Mouse (Mus musculus) spleen, adult 2 months (tissue): ENCODE data around the gene Ass1. TPM values are rescaled to one million over a fixed set of nuclear protein-coding genes. Genes with fewer than 3 reads are reported as not detected.

ENCODE experiments used
- DNase-seq, 2 experiments: peaks; one replicate each; pipeline versions ENCODE4 v3.0.0 to v3.0.0-alpha.2; 2012 to 2021; ENCODE audit warnings: low spot score in 2 of 2, low read depth in 1 of 2
- H3K27ac ChIP-seq: fragments of 200-500 bp; 2 replicates; pipeline ENCODE4 v1.5.1; 2012; ENCODE audit warnings: low read length, inconsistent platforms; ENCODE audit not compliant: insufficient read depth
- H3K27me3 ChIP-seq: fragments of 200-500 bp; 2 replicates; pipeline ENCODE4 v1.6.1; 2012; ENCODE audit warnings: mild to moderate bottlenecking, moderate library complexity, low read length, inconsistent platforms; ENCODE audit not compliant: control insufficient read depth, insufficient read depth
- H3K36me3 ChIP-seq: fragments of 200-500 bp; 2 replicates; pipeline ENCODE4 v1.6.1; 2012; ENCODE audit warnings: mild to moderate bottlenecking, low read length, inconsistent platforms; ENCODE audit not compliant: control insufficient read depth, insufficient read depth
- H3K4me1 ChIP-seq: fragments of 200-500 bp; 2 replicates; pipeline ENCODE4 v1.6.1; 2011; ENCODE audit warnings: inconsistent platforms; ENCODE audit not compliant: control insufficient read depth, insufficient read depth, insufficient read length
- H3K4me3 ChIP-seq: fragments of 200-500 bp; 2 replicates; pipeline ENCODE4 v1.5.1; 2011; ENCODE audit warnings: mild to moderate bottlenecking, inconsistent platforms; ENCODE audit not compliant: insufficient read depth, insufficient read length; ENCODE audit errors: extremely low read depth
- CTCF ChIP-seq: fragments of 200-500 bp; IDR thresholded peaks from 2 replicates; pipeline ENCODE4 v1.5.1; 2011; ENCODE audit warnings: mild to moderate bottlenecking, inconsistent platforms; ENCODE audit not compliant: insufficient read depth, insufficient read length, insufficient replicate concordance; ENCODE audit errors: extremely low read depth
- POLR2A ChIP-seq: fragments of 200-500 bp; IDR thresholded peaks from 2 replicates; pipeline ENCODE4 v1.6.1; 2011; ENCODE audit warnings: low read depth, low read length, inconsistent platforms
- WGBS: fragments of 180-500 bp; shearing (Covaris S2); methylation state at CpG from one replicate; pipeline ENCODE4 v1.1.7; 2018; 5-methylcytosine and 5-hydroxymethylcytosine counted together
- polyA plus RNA-seq: library from polyadenylated mRNA; depleted of rRNA; stranded (reverse); fragments of >200 nt; gene quantifications from 2 replicates; pipeline ENCODE4 v1.2.3, GENCODE M21; 2012

The Ass1 gene
- polyA plus RNA-seq, 1 experiment: 18.9 TPM

DNA sequence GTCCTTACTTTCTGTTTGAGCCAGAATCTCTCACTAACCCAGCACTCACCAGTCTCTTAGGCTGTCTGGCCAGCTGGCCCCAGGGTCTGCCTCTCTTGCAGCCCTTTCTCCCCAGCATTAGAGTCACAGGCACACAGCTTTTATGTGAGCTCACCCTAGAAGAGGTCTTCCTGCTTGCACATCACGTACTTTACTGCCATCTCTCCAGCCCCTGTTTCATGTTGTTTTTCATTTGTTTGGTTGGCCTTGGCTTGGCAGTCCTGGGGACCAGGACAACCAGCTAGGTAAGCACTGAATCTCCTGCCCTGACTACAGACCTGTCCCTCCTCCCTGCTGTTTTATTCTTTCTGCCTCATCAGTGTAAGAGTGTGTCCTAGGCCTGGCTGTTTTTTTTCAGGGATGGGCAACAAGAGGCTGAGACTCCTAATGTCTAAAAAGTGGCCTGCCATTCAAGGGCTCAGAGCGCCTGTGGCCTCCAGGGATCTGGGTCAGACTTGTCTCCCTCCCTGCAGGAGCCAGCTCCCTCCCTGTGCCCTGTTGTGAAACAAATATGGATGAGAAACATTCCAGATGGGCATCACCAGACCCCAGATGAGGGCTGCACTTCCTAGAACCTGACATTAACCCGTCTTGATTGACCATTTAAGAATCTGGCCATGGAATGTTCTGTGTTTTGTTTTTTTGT, 21.1 kb upstream of the Ass1 start:
- H3K4me1 ChIP-seq: peaks cover 3% of the 10 kb centered on the region; the same call in 1 of the 2 replicates
- H3K4me3 ChIP-seq: no peak overlapping the region
- no peak for DNase-seq
- WGBS: 86% methylated on average over 3 of the region's 3 CpGs
- no peak overlapping the region for H3K27ac ChIP-seq
- no peaks in the 10 kb centered on the region for H3K27me3 ChIP-seq
- TF ChIP-seq CTCF (no peak), POLR2A (no peak)
- H3K36me3 ChIP-seq: no peaks in the 10 kb centered on the region

DNA sequence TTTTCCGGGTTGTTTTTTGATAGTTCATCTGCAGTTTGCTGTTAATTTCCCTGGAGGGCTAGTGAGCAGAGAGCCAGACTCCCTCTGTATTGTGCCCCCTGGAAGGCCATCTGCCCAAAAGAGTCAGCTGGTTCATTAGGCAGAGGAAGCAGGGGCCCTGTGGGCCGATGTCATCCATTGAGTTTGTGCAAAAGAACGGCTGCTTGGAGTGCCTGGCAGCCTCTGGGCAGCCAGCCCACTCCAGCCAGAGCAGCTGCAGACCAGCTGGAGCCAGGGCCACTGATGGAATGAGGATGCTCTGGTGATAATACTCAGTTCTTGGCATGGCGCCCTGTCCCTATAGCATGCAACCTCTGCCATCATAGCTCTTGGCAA, 20.6 kb upstream of the Ass1 start:
- no peaks in the 10 kb centered on the region for H3K36me3 ChIP-seq
- TF ChIP-seq POLR2A: no peak
- no peak for TF ChIP-seq CTCF
- DNase-seq: no peak
- H3K4me3 ChIP-seq: no peak overlapping the region
- no peak overlapping the region for H3K27ac ChIP-seq
- no peaks in the 10 kb centered on the region for H3K27me3 ChIP-seq
- H3K4me1 ChIP-seq: peaks cover 3% of the 10 kb centered on the region; the same call in 1 of the 2 replicates
- WGBS: 57% methylated on average over 4 of the region's 4 CpGs

DNA sequence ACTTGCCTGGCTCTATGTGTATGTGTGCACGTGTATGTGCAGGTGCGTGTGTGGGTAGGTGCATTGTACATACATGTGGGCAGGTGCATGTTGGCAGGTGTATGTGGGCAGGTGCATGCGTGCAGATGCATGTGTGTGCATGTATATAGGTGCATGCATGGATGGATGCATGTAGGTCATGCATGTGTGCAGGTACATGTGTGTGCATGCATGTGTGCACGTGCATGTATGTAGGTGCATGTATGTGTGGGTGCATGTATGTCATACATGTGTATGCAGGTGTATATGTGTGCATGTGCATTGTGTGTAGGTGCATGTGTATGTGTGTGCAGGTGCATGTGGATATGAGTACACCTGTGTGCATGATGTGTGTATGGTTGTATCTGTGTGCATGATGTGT, 20.1 kb upstream of the Ass1 start:
- H3K36me3 ChIP-seq: no peaks in the 10 kb centered on the region
- H3K27me3 ChIP-seq: no peaks in the 10 kb centered on the region
- H3K4me1 ChIP-seq: peaks cover 3% of the 10 kb centered on the region; the same call in 1 of the 2 replicates
- H3K27ac ChIP-seq: no peak overlapping the region
- no peak overlapping the region for H3K4me3 ChIP-seq
- DNase-seq: no peak
- 93% methylated on average over 4 of the region's 4 CpGs for WGBS
- TF ChIP-seq CTCF (no peak), POLR2A (no peak)

DNA sequence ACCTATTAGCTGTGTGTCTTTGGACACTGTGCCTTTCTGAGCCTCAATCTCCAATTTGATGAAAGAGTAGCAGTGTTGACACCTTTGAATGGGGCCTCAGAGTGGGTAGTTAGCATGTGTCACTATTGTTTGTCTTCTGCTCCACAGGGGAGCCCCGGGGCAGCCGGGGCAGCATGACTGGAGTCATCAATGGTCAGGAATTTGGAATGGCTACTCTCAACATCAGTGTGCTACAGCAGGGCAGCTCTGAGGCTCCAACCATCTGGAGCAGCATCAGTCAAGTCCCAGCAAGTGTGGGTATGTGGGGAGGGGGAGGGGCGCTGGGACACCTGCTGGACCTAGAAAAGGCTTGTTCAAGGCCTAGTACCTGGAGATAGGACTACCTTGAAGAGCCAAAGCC, 19.3 kb upstream of the Ass1 start:
- 78% methylated on average over 3 of the region's 3 CpGs for WGBS
- TF ChIP-seq POLR2A: no peak
- TF ChIP-seq CTCF: no peak
- no peak overlapping the region for H3K27ac ChIP-seq
- DNase-seq: no peak
- no peak overlapping the region for H3K4me3 ChIP-seq
- H3K36me3 ChIP-seq: no peaks in the 10 kb centered on the region
- no peaks in the 10 kb centered on the region for H3K27me3 ChIP-seq
- H3K4me1 ChIP-seq: peaks cover 3% of the 10 kb centered on the region; the same call in 1 of the 2 replicates

DNA sequence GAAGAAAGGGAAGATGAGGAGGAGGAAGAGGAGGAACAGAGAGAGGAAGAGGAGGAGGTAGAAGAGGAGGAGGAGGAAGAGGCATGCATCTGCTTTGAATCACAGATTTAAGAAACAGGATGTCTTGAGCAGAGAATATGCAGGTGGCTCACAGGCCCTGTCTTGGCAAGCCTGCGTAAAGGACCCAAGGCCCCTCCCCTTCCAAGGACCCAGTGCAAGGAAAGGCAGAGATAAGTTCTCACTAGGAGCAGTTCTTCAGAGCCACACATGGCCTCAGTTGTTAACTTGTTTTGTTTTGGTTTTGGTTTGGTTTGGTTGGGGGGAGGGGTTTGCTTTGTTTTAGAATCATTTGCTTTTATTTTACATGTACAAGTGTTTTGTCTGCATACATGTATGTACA, 18.5 kb upstream of the Ass1 start:
- Histone ChIP-seq H3K27ac (no peak overlapping the region), H3K4me3 (no peak overlapping the region), H3K4me1 (peaks cover 3% of the 10 kb centered on the region; the same call in 1 of the 2 replicates), H3K27me3 (no peaks in the 10 kb centered on the region), H3K36me3 (no peaks in the 10 kb centered on the region)
- WGBS: 12% methylated on average over 1 of the region's 1 CpGs
- TF ChIP-seq CTCF (no peak), POLR2A (no peak)
- DNase-seq: no peak

DNA sequence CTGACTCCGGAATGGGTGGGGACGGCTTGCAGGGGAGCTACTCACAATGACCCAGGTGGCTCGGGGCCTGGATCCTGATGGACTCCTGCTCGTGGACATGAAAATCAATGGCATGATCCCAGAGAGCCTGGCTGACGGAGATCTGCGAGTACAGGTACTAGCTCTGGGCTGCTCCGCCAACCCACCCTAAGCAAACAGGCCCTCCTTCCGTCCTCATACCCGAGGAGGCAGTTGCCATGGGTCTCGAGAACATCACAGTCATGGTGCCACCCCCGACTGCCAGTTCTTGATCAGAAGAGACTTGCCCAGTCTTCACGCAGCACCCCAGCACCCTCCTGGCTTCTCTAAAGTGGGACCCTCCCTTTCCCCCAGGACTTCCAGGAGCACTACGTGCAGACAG, 17.0 kb upstream of the Ass1 start:
- Histone ChIP-seq H3K27me3 (no peaks in the 10 kb centered on the region), H3K4me1 (no peaks in the 10 kb centered on the region), H3K36me3 (no peaks in the 10 kb centered on the region), H3K27ac (no peak overlapping the region), H3K4me3 (no peak overlapping the region)
- TF ChIP-seq CTCF (no peak), POLR2A (no peak)
- DNase-seq: no peak
- WGBS: 91% methylated on average over 13 of the region's 13 CpGs

DNA sequence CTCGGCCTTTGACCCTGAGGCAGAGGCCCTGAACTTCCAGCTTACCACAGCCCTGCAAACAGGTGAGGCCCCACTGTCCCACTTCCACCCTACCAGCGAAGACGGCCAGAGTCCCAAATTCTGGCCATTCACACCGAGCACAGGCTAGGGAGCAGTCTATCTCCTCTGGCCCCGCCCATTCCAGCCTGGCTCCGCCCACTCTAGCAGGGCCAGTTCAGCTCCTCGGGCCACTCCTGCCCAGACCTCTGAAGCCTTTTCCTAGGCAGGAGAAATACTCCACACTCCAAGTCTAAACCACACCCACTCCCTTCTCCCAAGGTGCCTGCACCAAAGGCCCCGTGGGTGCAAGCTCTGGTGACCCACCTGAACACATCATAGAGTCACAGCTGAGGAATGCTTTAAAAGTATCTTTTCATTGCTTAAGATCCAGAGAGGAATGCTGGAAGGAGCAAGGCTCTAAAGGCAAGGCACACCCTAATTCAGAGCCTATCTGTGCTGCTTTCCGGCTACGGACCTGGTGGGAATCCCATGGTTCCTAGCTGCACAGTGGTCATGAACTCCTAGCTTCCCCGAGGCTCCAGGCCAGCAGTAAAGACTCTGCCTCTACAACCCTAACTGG, 16.3 kb upstream of the Ass1 start:
- DNase-seq: no peak
- H3K4me1 ChIP-seq: no peaks in the 10 kb centered on the region
- H3K4me3 ChIP-seq: no peak overlapping the region
- H3K27ac ChIP-seq: no peak overlapping the region
- no peaks in the 10 kb centered on the region for H3K27me3 ChIP-seq
- no peak for TF ChIP-seq CTCF
- no peak for TF ChIP-seq POLR2A
- 75% methylated on average over 11 of the region's 11 CpGs for WGBS
- no peaks in the 10 kb centered on the region for H3K36me3 ChIP-seq
